Mouse (Mus musculus): Measurements from ENCODE around the gene Hamp2.
A peak's percentile ranks its signal among the peaks of the same experiment; 100 is the strongest.

Hamp2 gene

DNA sequence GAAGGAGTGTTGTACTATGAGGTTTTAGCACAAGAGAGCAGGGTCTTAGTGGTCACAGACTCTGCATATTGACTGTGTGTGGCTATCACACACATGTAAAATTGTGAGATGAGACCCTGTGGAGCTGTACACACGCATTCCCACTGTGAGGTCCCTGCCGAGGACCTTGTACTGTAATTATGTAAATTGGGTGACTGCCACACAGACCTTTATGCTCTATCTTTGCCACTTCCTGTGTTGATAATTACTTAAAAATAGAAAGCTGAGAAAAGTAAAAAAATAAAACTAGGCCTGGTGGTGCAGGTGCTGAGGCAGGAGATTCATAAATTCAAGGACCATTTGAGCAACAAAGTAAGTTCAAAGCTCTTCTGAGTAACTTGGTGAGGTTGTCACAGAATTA lies 33.8 kb downstream of the Hamp2 start:
- no peaks in the 10 kb centered on the region for H3K36me3 ChIP-seq (ENCODE audit: control insufficient read depth, insufficient read depth, low read length, poor library complexity, severe bottlenecking)
- H3K27me3 ChIP-seq (ENCODE audit: control insufficient read depth, insufficient read depth, low read length, poor library complexity, severe bottlenecking) = no peaks in the 10 kb centered on the region
- peak; percentile 49 for DNase-seq (ENCODE audit: low read depth, low spot score)

DNA sequence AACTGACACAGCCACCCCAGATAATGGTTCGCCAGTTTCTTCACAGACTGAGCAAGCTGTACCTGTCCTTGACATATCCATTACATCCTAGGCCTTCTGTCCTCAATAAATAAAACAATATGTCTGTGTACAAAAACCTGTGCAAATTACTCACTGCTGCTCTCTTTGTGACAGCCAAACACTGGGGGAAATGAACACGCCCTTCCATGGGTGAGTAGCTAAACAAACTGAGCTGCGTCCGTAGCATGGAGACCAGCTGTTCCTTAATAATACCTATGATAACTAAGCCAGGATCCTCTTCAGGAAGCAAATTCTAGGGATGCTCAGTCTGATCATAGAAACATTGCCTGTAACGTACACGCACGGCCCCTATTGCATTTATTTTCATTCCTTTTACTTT lies 35.7 kb downstream of the Hamp2 start:
- no peak for DNase-seq (ENCODE audit: low read depth, low spot score)
- no peaks in the 10 kb centered on the region for H3K36me3 ChIP-seq (ENCODE audit: control insufficient read depth, insufficient read depth, low read length, poor library complexity, severe bottlenecking)
- H3K27me3 ChIP-seq (ENCODE audit: control insufficient read depth, insufficient read depth, low read length, poor library complexity, severe bottlenecking) = no peaks in the 10 kb centered on the region

DNA sequence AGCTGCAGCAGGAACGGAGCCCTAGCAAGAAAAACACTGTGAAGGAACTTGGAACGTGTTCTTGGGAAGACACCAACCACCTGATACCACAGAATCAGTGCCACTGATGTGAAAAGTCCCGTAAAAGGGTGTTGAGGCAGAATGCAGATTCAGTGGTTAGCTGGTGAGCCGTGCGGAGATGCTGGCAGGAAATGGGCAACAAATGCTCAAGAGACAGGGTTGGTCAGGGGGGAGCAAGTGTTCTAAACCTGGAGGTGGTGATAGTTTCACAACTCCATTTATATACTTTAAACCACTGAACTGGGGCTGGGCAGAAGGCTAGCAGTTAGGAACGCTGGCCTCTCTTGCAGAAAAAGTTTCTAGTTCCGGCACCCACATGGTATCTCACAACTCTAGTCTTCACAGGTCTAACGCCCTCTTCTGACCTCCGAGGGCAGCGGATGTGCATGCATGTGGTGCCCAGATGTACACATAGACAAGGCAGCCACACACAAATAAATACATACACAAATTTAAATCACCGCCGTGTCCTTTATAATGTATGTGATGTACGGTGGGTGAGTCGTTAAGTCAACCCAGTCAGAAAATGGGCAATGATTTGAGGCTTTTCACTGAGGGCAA lies 36.8 kb downstream of the Hamp2 start:
- DNase-seq (ENCODE audit: low read depth, low spot score) = peak; percentile 91
- Histone ChIP-seq H3K27me3 (ENCODE audit: control insufficient read depth, insufficient read depth, low read length, poor library complexity, severe bottlenecking) (no peaks in the 10 kb centered on the region), H3K36me3 (ENCODE audit: control insufficient read depth, insufficient read depth, low read length, poor library complexity, severe bottlenecking) (no peaks in the 10 kb centered on the region)

DNA sequence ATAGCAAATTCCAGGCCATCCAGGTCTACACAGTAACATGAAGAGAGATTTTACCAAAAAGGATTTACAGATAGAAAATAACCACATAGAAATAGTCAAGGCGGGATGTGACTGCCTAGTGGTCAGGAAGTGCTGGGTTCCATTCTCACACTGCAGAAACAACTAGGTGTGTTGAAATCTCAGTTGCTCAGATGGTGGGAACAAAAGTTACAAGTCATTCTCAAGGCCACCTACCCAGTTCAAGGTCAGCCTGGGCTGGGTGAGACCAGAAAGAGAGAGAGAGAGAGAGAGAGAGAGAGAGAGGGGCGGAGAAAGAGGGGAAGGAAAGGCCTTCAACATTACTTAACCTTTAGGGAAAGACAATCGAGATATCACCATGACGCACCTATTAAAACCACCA lies 37.6 kb downstream of the Hamp2 start:
- no peak for DNase-seq (ENCODE audit: low read depth, low spot score)
- H3K36me3 ChIP-seq (ENCODE audit: control insufficient read depth, insufficient read depth, low read length, poor library complexity, severe bottlenecking) = no peaks in the 10 kb centered on the region

DNA sequence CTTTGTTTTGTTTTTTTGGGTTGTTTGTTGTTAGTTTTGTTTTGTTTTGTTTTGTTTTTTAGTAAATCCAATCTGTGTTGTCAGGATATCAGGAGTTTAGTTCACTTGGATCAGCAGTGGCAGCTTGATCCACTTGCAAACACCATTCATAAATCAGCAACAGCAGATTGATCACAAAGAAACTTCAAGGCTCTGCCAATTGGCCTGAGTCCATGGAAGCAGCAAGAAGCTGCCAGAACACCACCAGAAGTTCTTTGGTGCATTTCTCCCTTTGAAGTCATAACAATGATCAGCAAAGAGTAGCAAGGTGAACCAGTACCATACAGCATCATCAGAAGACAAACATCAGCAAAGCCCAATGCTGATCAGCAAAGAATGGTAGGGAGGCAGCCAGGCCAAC lies 40.4 kb downstream of the Hamp2 start:
- H3K36me3 ChIP-seq (ENCODE audit: control insufficient read depth, insufficient read depth, low read length, poor library complexity, severe bottlenecking) = peaks cover 2% of the 10 kb centered on the region
- H3K27me3 ChIP-seq (ENCODE audit: control insufficient read depth, insufficient read depth, low read length, poor library complexity, severe bottlenecking) = no peaks in the 10 kb centered on the region
- DNase-seq (ENCODE audit: low read depth, low spot score) = no peak

More for the DNA sequence above, 37.6 kb downstream of the Hamp2 start:
- no peaks in the 10 kb centered on the region for H3K27me3 ChIP-seq (ENCODE audit: control insufficient read depth, insufficient read depth, low read length, poor library complexity, severe bottlenecking)

DNA sequence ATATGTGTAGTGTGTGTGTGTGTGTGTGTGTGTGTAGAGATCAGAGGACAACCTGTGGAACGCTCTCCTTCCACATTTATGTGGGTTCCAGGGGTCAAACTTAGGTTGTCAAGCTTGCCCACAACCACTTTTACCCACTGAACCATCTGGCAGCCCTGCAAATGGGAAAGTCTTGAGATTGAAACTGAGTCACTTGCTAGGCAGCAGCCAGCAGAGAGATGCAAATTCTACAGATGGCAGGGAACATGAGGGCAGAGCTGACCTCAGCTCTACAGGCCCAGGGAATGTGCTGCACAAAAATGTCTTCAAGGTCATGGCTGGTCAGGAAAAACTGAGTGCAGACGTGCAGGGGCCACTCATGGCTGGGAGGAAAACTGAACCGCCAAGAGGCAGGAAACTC lies 43.1 kb downstream of the Hamp2 start:
- DNase-seq (ENCODE audit: low read depth, low spot score) = no peak
- H3K36me3 ChIP-seq (ENCODE audit: control insufficient read depth, insufficient read depth, low read length, poor library complexity, severe bottlenecking) = peaks cover 16% of the 10 kb centered on the region
- H3K27me3 ChIP-seq (ENCODE audit: control insufficient read depth, insufficient read depth, low read length, poor library complexity, severe bottlenecking) = no peaks in the 10 kb centered on the region

DNA sequence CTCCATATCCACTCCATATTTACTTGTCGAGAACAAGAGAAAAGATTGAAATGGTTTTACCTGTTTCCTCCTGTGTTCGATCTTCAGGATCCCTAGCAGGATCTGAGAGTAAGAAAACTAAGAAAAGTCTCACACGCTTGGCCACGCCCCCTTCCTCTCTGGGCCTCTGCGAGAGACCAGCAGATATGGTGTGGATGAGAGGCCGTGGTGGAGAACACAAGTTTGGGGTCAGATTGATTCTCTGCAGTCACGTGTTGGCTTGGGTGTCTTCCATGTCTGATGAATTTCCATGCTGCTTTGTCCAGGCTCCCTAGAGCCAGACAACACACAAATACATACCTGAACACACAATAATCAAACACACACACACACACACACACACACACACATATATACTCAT lies 44.3 kb downstream of the Hamp2 start, which contains the start of gene Cd22:
Gene Cd22 (minus strand): TSS at position 167 of the 400 bp plus-strand sequence.
- Histone ChIP-seq H3K27me3 (ENCODE audit: control insufficient read depth, insufficient read depth, low read length, poor library complexity, severe bottlenecking) (no peaks in the 10 kb centered on the region), H3K36me3 (ENCODE audit: control insufficient read depth, insufficient read depth, low read length, poor library complexity, severe bottlenecking) (peaks cover 25% of the 10 kb centered on the region)
- peak; percentile 69 for DNase-seq (ENCODE audit: low read depth, low spot score)

DNA sequence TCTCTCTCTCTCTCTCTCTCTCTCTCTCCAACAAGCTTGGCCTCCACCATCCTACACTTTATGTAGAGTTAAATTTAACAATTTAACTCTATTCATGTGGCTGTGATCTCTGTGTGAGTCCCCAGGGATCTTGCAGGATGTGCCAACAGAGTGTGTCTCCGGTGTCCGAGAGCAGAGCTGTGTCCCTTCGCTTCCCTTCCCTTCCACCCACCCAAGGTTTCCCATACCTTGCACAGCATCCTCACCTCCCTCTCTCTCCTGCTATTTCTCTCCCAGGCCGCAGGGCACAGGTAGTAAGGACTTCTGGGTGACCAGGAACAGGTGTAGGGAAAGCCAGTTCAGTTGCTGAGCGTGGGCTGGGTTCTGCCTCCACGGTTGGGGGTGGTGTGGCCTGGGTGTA lies 45.5 kb downstream of the Hamp2 start:
- Histone ChIP-seq H3K27me3 (ENCODE audit: control insufficient read depth, insufficient read depth, low read length, poor library complexity, severe bottlenecking) (no peaks in the 10 kb centered on the region), H3K36me3 (ENCODE audit: control insufficient read depth, insufficient read depth, low read length, poor library complexity, severe bottlenecking) (peaks cover 25% of the 10 kb centered on the region)
- peak; percentile 78 for DNase-seq (ENCODE audit: low read depth, low spot score)

DNA sequence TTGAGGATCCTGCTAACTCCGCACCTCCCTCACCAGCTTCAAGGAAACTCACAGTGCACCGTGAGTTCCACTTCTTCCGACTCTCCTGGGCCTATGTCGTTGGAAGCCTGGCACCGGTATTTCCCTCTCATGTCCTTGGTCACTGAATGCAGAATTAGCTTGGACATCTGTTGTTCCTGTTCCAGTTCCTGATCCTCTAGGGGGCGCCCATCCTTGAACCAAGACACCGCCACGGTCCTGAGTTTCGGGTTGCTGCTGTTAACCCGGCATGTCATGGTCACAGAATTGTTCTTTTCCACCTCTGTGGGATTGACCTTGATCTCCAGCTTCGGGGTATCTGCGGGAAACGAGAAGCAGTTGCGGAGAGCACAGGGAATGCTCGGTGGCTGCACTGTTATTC lies 51.4 kb downstream of the Hamp2 start:
- peak; percentile 83 for DNase-seq (ENCODE audit: low read depth, low spot score)
- Histone ChIP-seq H3K27me3 (ENCODE audit: control insufficient read depth, insufficient read depth, low read length, poor library complexity, severe bottlenecking) (no peaks in the 10 kb centered on the region), H3K36me3 (ENCODE audit: control insufficient read depth, insufficient read depth, low read length, poor library complexity, severe bottlenecking) (peaks cover 46% of the 10 kb centered on the region)

Data from splenic B cell, adult 2 months (primary cell).